Mouse (Mus musculus): ENCODE measurements around the gene BC035044.
"Not testable (repeated sequence)": the region's sequence is repeated elsewhere in the genome, so short reads cannot be mapped to it uniquely, and the experiment has no call there.

DNA sequence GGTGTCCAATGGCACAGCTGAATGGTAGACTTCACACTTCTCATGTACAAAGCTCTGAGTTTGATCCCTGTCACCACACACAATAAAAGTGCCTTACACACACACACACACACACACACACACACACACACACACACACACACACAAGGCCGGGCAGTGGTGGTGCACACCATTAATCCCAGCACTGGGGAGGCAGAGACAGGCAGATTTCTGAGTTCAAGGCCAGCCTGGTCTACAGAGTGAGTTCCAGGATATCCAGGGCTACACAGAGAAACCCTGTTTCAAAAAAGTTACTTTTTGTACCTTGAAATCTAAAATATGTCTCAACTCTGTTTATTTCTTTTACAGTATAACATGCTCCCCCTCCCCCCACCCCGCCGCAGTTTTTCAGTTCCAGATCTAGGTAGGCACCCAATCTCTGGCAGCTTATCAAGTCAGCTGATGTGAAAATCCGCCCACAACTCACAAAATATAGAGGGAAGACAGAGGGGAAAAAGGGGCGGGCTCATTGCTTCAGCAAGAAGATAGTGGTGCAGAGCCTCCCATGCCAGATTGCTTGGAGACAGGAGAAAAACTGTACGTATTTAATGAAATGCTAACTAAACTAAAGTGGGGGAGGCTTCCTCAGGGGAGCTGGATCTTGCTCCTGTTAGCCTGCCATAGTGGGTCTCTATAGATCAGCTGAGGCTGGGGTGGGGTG lies 3.7 kb downstream of the BC035044 start, which contains the start of gene Clec2i:
- TF ChIP-seq CTCF (IDR thresholded peaks at IDR 0.05; ENCODE audit: low read depth, low read length); POLR2A (IDR thresholded peaks at IDR 0.05; ENCODE audit: insufficient read depth, low read length); EP300 (IDR thresholded peaks at IDR 0.05; ENCODE audit: insufficient read depth, low read depth, low read length): not testable (repeated sequence)

Data from ES-Bruce4 (cell line).